Mouse (Mus musculus): Measurements from ENCODE around the gene Olfr1288.

Olfr1288 gene

DNA sequence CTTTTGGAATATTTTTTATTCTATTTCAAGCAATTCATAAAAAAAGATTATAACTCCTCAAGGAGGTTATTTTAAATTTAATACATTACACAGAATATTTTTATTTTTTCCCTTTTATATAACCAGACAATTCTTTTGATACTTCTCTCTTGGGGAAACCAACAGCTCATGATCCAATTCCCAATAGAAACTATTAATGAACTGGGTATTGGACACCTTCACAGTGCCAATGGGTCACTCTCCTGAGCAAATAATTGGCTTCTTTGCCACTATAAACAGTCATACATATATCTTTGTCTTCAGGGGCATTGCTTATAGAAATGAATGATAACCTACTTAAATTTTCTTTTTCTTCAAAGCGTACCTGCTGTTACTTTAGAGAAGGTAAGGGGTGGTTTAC is at the start of gene Olfr1288:
TSS of gene Olfr1288 (plus strand) at position 301 of the 400 bp plus-strand sequence.
- no peak for DNase-seq (ENCODE audit: low read depth, low spot score)

DNA sequence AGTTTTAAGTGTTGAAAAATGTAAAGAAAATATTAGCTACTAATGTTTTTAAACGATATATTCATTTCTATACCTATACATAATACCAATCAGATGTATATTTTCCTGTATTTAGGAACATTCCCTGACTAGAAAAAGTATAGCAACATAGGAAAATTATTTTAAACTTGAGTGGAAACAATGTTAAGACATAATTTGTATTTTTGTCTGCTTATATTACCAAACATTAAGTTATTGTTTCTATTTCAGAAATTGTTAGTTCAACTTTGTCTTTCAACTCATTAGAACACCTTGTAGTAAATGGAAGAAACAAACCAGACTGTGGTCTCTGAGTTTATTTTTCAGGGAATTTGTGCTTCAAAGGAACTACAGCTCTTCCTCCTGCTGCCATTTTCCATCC is 25.1 kb upstream of the Olfr1288 start, which contains the start of gene Olfr1287:
TSS of gene Olfr1287 (plus strand) at position 301 of the 400 bp plus-strand sequence.
- no peak for DNase-seq (ENCODE audit: low read depth, low spot score)

DNA sequence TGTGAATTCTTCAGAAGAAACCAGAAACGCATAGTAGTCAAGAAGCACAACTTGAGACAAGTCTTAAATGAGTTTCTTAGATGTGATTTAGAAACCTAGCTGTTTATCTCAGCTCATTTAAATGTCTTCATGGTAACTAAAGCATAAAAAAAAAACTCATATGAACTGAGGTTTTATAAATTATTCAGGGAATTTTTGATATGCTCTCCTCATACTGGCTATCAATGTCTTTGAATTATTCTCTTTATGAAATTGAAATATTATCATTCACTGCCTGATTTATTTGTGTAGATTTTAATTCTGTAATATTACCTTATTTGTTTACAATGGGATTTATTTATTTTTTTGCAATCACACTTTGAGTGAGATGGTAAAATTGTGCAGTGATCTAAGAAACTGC is 6.6 kb downstream of the Olfr1288 start, which contains the start of gene Olfr1289:
TSS of gene Olfr1289 (plus strand) at position 301 of the 400 bp plus-strand sequence.
- no peak for DNase-seq (ENCODE audit: low read depth, low spot score)

DNA sequence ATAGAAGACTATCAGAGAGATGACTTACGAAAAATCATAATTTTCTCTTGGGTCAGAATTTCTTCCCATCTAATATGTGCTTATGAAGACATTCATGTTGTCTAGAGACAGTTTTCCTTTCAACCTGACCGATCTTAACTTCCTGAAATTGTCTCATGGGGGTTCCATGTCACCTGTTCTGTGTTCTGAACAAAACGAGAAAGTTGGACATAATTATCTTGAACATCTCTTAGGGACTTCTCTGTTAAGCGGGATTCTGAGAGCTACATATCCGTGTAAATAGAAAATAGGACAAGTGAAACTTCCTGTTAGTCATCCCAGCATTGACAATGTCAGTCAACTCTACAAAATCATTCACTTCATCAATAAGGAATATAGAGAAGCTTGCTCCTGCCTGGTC is 19.8 kb downstream of the Olfr1288 start, which contains the start of gene Olfr1290:
TSS of gene Olfr1290 (minus strand) at position 101 of the 400 bp plus-strand sequence.
- no peak for DNase-seq (ENCODE audit: low read depth, low spot score)

DNA sequence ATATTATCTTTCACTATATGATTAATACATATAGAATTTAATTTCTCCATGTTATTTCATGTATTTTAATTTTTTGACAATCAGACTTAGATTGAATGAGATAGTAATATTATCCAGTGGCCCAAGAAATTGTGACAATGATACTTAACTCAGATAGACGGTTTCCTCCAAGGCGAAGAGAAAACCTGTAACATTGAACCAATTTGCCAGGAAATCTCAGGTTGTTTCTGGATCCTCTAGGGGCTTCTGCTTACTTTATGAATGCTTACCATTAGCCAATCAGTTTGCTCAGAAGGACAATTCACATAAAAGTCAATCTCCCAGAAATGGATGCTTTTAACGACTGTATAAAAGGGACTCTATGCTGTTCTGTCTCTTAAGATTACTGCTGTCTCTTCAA is 23.0 kb downstream of the Olfr1288 start, which contains the start of gene Olfr1291-ps1:
TSS of gene Olfr1291-ps1 (plus strand) at position 301 of the 400 bp plus-strand sequence.
- DNase-seq (ENCODE audit: low read depth, low spot score) = no peak

DNA sequence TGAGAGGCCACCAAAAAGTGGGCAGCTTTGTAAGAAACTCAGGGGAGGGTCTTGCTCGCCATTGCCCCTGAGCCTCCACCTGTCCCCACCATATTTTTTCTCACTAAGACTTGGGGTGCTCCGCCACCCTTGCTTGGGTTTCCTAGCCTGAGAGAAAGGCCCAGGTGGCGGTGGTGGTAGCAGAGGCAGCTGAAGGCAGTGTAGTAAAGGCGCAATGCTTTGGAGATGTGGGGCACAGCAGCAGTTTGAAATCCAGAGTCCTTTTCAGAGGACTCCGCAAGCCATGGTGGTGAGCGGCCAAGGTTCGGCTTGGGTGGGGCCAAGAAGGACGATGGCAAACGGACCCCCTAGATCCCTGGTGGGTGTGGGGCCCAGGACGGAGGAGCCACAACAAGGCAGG is 43.5 kb downstream of the Olfr1288 start:
- no peak for DNase-seq (ENCODE audit: low read depth, low spot score)

DNA sequence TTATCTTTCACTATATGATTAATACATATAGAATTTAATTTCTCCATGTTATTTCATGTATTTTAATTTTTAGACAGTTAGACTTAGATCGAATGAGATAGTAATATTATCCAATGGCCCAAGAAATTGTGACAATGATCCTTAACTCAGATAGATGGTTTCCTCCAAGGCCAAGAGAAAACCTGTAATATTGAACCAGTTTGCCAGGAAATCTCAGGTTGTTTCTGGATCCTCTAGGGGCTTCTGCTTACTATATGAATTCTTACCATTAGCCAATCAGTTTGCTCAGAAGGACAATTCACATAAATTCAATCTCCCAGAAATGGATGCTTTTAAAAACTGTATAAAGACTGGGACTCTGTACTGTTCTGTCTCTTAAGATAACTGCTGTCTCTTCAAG is 51.0 kb downstream of the Olfr1288 start, which contains the start of gene Olfr1293-ps:
TSS of gene Olfr1293-ps (plus strand) at position 301 of the 400 bp plus-strand sequence.
- DNase-seq (ENCODE audit: low read depth, low spot score) = no peak

All from brain, embryonic 18.5 days (tissue).